Mouse (Mus musculus): Measurements from ENCODE around the gene Ccdc6. TPM values are rescaled to one million over a fixed set of nuclear protein-coding genes. Genes with fewer than 3 reads are reported as not detected.
A peak's percentile ranks its signal among the peaks of the same experiment; 100 is the strongest.

The Ccdc6 gene
- polyA plus RNA-seq, 1 experiment from 2014 or later, result 10.0 TPM

DNA sequence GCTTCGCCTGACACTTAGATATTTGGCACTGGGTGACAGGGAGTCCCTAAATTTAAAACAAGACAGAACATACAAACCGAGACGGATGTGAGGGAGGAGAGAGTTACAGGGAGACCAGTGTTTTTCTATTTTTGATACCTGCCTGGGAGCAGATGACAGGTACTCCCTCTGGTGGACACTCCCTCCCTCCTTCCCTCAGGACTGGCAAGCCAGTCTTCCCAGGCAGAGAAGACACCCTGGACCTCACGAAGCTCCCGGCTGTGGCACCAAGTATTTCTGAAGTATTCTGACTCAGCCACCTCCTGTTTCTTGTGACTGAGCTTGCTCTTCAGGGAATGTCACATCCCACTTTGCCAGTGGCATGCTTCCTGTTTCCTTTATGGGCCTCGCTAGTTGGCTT, 69.0 kb downstream of the Ccdc6 start:
- ATAC-seq (ENCODE audit: low FRiP score, low TSS enrichment) (no peak), DNase-seq (ENCODE audit: low spot score) (peak; percentile 42)
- Histone ChIP-seq H3K9ac (ENCODE audit: low read length) (no peak overlapping the region), H3K4me3 (ENCODE audit: low read depth, low read length) (no peak overlapping the region), H3K27ac (replicated peaks) (no peak overlapping the region), H3K4me2 (replicated peaks; ENCODE audit: low read depth) (no peak overlapping the region), H3K27me3 (ENCODE audit: control insufficient read depth, insufficient read depth, low read length) (no peaks in the 10 kb centered on the region), H3K36me3 (ENCODE audit: control insufficient read depth, insufficient read depth, low read length) (peaks cover 15% of the 10 kb centered on the region), H3K9me3 (ENCODE audit: control insufficient read depth, low read length) (no peaks in the 10 kb centered on the region), H3K4me1 (replicated peaks; ENCODE audit: control insufficient read depth, insufficient read depth) (no peaks in the 10 kb centered on the region)
- 71% methylated on average over 6 of the region's 6 CpGs for WGBS
- TF ChIP-seq CTCF (IDR thresholded peaks at IDR 0.05; ENCODE audit: low read depth) (peak; percentile 63), EP300 (optimal IDR thresholded peaks at IDR 0.05) (no peak)

GRCm38 (mm10) chr10:70166427-70166826, 69.5 kb downstream of the Ccdc6 start:
- DNase-seq (ENCODE audit: low spot score) (no peak), ATAC-seq (ENCODE audit: low FRiP score, low TSS enrichment) (no peak)
- Histone ChIP-seq H3K4me3 (ENCODE audit: low read depth, low read length) (no peak overlapping the region), H3K36me3 (ENCODE audit: control insufficient read depth, insufficient read depth, low read length) (peaks cover 16% of the 10 kb centered on the region), H3K9ac (ENCODE audit: low read length) (no peak overlapping the region), H3K27me3 (ENCODE audit: control insufficient read depth, insufficient read depth, low read length) (no peaks in the 10 kb centered on the region), H3K4me1 (replicated peaks; ENCODE audit: control insufficient read depth, insufficient read depth) (no peaks in the 10 kb centered on the region), H3K27ac (replicated peaks) (no peak overlapping the region), H3K4me2 (replicated peaks; ENCODE audit: low read depth) (no peak overlapping the region), H3K9me3 (ENCODE audit: control insufficient read depth, low read length) (no peaks in the 10 kb centered on the region)
- TF ChIP-seq EP300 (optimal IDR thresholded peaks at IDR 0.05), result no peak
- no peak for TF ChIP-seq CTCF (IDR thresholded peaks at IDR 0.05; ENCODE audit: low read depth)
- 96% methylated on average over 5 of the region's 5 CpGs for WGBS

DNA sequence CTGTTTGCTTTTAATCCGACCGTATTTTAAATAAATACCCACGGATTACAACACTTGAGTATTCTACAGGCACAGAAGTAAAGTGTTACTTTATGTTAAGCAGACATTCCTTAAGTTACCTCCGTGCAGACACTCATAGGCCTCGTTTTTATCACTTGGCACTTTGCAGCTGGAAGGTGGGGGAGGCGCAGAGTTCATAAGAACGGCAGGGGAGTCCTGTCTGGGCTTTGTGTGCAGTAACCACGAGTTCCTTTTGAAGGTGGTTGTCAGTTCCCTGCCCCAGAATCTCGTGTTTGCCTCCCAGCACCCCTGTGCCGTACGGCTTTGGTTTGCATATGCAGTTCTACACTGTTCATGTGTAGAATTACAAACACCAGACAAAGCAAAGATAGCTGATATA, 70.7 kb downstream of the Ccdc6 start:
- no peaks in the 10 kb centered on the region for H3K9me3 ChIP-seq (ENCODE audit: control insufficient read depth, low read length)
- H3K4me3 ChIP-seq (ENCODE audit: low read depth, low read length), result no peak overlapping the region
- no peaks in the 10 kb centered on the region for H3K4me1 ChIP-seq (replicated peaks; ENCODE audit: control insufficient read depth, insufficient read depth)
- WGBS, result 50% methylated on average over 11 of the region's 11 CpGs
- no peaks in the 10 kb centered on the region for H3K27me3 ChIP-seq (ENCODE audit: control insufficient read depth, insufficient read depth, low read length)
- no peak overlapping the region for H3K27ac ChIP-seq (replicated peaks)
- DNase-seq (ENCODE audit: low spot score), result no peak
- no peak for ATAC-seq (ENCODE audit: low FRiP score, low TSS enrichment)
- H3K9ac ChIP-seq (ENCODE audit: low read length), result no peak overlapping the region
- no peak overlapping the region for H3K4me2 ChIP-seq (replicated peaks; ENCODE audit: low read depth)
- TF ChIP-seq CTCF (IDR thresholded peaks at IDR 0.05; ENCODE audit: low read depth) (no peak), EP300 (optimal IDR thresholded peaks at IDR 0.05) (no peak)
- H3K36me3 ChIP-seq (ENCODE audit: control insufficient read depth, insufficient read depth, low read length), result peaks cover 16% of the 10 kb centered on the region

GRCm38 (mm10) chr10:70168396-70168795, 71.5 kb downstream of the Ccdc6 start:
- no peaks in the 10 kb centered on the region for H3K4me1 ChIP-seq (replicated peaks; ENCODE audit: control insufficient read depth, insufficient read depth)

GRCm38 (mm10) chr10:70169044-70169443, 72.1 kb downstream of the Ccdc6 start:
- H3K4me3 ChIP-seq (ENCODE audit: low read depth, low read length), result no peak overlapping the region
- no peaks in the 10 kb centered on the region for H3K4me1 ChIP-seq (replicated peaks; ENCODE audit: control insufficient read depth, insufficient read depth)
- no peak overlapping the region for H3K4me2 ChIP-seq (replicated peaks; ENCODE audit: low read depth)
- no peaks in the 10 kb centered on the region for H3K27me3 ChIP-seq (ENCODE audit: control insufficient read depth, insufficient read depth, low read length)
- peaks cover 16% of the 10 kb centered on the region for H3K36me3 ChIP-seq (ENCODE audit: control insufficient read depth, insufficient read depth, low read length)
- WGBS, result 84% methylated on average over 18 of the region's 18 CpGs
- H3K9ac ChIP-seq (ENCODE audit: low read length), result no peak overlapping the region
- TF ChIP-seq CTCF (IDR thresholded peaks at IDR 0.05; ENCODE audit: low read depth) (no peak), EP300 (optimal IDR thresholded peaks at IDR 0.05) (no peak)
- H3K27ac ChIP-seq (replicated peaks), result no peak overlapping the region
- DNase-seq (ENCODE audit: low spot score) (no peak), ATAC-seq (ENCODE audit: low FRiP score, low TSS enrichment) (no peak)
- no peaks in the 10 kb centered on the region for H3K9me3 ChIP-seq (ENCODE audit: control insufficient read depth, low read length)

More at GRCm38 (mm10) chr10:70168396-70168795, 71.5 kb downstream of the Ccdc6 start:
- Histone ChIP-seq H3K9ac (ENCODE audit: low read length) (no peak overlapping the region), H3K4me2 (replicated peaks; ENCODE audit: low read depth) (no peak overlapping the region), H3K4me3 (ENCODE audit: low read depth, low read length) (no peak overlapping the region), H3K27ac (replicated peaks) (no peak overlapping the region), H3K36me3 (ENCODE audit: control insufficient read depth, insufficient read depth, low read length) (peaks cover 16% of the 10 kb centered on the region), H3K27me3 (ENCODE audit: control insufficient read depth, insufficient read depth, low read length) (no peaks in the 10 kb centered on the region), H3K9me3 (ENCODE audit: control insufficient read depth, low read length) (no peaks in the 10 kb centered on the region)
- DNase-seq (ENCODE audit: low spot score), result no peak
- ATAC-seq (ENCODE audit: low FRiP score, low TSS enrichment), result no peak
- TF ChIP-seq EP300 (optimal IDR thresholded peaks at IDR 0.05) (no peak), CTCF (IDR thresholded peaks at IDR 0.05; ENCODE audit: low read depth) (no peak)
- 47% methylated on average over 13 of the region's 13 CpGs for WGBS

DNA sequence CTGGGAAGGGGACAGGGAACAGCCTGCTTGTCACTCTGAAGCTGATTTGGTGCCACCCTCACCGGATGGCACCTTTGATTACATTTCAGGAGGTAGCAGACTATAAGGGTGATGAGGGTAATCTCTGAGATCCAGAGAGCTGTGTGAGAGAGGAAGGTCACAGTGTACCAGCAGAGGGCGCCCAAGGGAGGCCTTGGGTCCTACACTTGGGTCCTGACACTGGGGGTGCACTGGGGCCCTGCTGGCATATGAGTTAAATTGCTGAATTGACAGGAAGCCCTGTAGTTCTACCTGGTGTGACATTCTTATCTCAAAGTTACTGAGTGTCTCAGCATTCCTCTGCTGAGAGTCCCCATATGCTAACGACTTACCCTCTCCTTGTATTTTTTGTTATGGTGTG, 76.4 kb downstream of the Ccdc6 start:
- TF ChIP-seq CTCF (IDR thresholded peaks at IDR 0.05; ENCODE audit: low read depth), result peak; percentile 82
- TF ChIP-seq EP300 (optimal IDR thresholded peaks at IDR 0.05), result no peak
- no peak overlapping the region for H3K4me3 ChIP-seq (ENCODE audit: low read depth, low read length)
- no peaks in the 10 kb centered on the region for H3K9me3 ChIP-seq (ENCODE audit: control insufficient read depth, low read length)
- ATAC-seq (ENCODE audit: low FRiP score, low TSS enrichment) (peak; percentile 63; the same call in 1 of the 2 replicates), DNase-seq (ENCODE audit: low spot score) (peak; percentile 62)
- WGBS, result 58% methylated on average over 3 of the region's 3 CpGs
- H3K36me3 ChIP-seq (ENCODE audit: control insufficient read depth, insufficient read depth, low read length), result peaks cover 25% of the 10 kb centered on the region
- H3K4me1 ChIP-seq (replicated peaks; ENCODE audit: control insufficient read depth, insufficient read depth), result no peaks in the 10 kb centered on the region
- H3K27me3 ChIP-seq (ENCODE audit: control insufficient read depth, insufficient read depth, low read length), result no peaks in the 10 kb centered on the region
- no peak overlapping the region for H3K4me2 ChIP-seq (replicated peaks; ENCODE audit: low read depth)
- no peak overlapping the region for H3K9ac ChIP-seq (ENCODE audit: low read length)
- H3K27ac ChIP-seq (replicated peaks), result no peak overlapping the region

All from stomach, postnatal 0 days (tissue).